Mouse (Mus musculus) cerebral cortex, adult 2 months (tissue): Measurements from ENCODE around the gene Frem1.

Experiments
- WGBS: fragments of 180-500 bp; shearing (Covaris S2); methylation state at CpG from one replicate; pipeline ENCODE4 v1.1.7; 2018; 5-methylcytosine and 5-hydroxymethylcytosine counted together

Frem1 gene

DNA sequence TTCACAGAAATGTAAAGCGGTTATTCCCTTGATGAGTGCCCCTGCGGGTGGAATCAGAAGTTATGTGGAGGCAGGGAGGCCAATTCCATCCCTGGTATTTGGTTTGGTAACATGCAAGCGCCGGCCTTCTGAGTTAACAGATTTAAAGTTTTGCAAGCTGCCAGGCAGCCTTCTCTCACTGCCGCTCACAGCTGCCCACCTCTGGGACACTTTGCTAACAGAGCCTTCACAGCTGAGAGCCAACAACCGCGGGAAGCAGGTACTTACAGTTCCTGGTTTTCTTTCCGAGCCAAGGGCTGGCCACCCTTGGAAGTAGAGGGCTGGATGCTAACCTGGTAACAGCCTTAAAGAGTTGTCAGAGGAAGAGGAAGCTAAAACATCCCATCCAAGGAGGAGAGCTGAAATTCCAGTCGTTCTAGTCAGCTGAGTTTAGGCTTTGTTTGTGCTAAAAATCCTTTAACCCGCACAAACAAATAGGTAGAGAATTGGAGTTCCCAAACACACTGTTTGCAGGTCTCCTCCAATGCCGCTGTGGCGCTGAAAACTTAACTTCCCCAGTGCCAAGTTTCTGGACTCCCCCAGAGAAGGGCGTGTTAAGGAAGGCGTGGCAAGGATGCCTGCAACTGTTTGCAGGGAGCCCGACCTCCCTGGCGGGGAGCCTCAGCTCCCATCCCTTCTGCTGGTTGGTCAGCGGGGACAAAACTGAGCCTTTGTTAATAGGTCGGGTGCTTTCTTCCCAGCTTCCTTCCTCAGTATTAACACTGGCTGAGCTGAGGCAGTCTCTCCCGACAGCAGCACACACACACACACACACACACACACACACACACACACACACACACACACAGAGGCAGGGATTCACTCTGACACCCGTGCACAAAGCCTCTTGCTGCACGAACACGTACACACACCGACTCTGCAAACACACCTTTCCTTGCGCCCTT, at the start of gene Frem1:
Gene Frem1, minus strand, starts transcription at position 706 of the 944 bp plus-strand sequence.
- WGBS: 25% methylated on average over 24 of the region's 24 CpGs

DNA sequence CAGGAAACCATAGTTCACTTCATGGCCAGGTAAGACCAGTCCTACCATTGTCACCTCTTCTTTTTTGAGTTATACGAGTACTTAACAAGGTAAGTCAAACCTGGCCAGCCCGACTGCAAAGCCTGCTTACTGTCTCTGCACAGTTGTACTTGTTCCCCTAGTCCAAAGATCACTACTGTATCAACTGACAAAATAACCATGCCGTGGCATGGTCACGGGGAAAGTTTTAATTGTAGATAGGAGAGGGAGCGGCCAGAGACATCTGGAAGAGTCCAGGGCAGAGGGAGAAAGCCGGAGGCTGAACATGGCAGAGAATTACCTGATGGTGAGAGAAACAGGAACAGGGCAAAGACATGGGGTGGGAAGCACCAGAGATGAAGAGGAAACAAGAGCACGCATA, 46.9 kb upstream of the Frem1 start:
- WGBS: 93% methylated on average over 7 of the region's 7 CpGs

DNA sequence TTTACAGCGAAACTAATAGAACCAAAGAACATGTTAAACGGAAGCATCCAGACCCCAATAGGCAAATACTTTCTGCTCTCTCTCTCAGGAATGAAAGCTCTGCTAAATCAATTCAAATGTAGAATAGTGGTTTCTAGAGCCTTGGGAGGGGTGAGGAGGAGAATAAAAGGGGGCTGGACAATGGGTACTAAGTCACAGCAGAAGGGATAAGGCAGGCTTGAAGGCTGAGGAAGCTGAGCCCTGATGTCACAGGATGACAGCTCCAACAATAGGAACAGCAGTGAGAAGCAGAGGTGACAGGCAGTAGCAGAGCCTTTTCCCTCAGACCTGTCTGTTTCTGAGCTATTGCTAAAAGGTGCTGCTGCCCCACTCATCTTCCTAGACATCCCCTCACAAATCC, 41.8 kb upstream of the Frem1 start:
- 85% methylated on average over 2 of the region's 2 CpGs for WGBS

DNA sequence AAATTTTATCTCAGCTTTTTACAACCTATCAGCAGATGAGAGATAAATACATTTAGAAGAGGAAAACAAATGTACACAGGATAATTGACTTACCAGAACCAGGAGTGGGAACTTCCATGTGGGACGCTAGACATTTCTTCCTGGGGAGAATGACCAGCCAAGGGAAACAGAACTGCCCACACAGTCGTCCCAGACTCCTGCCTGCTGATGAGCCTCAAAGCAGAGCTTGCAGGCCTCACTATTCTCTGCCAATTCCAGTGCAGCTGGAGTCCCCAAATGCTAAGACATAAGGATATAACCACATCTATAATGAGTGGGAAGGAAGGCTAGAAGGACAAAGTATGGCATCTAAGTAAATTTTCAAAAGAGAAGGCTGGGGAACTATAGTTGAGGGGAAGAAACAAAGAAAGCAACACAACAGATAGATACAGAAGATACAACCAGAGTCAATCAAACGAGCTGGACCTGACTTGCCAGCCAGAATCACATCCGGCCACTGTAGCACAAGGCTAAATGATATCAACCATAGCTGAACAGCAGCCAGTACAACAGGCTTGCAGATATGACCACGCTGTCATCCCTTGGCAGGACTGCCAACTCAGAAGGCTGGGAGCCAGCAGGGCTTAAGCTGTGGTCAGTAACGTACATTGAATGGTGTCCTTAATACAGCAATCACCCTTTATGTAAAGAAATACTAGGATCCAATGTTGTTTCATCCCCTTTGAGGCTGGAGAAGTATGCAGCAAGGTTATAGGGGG, 38.7 kb upstream of the Frem1 start:
- WGBS: 50% methylated on average over 6 of the region's 6 CpGs

DNA sequence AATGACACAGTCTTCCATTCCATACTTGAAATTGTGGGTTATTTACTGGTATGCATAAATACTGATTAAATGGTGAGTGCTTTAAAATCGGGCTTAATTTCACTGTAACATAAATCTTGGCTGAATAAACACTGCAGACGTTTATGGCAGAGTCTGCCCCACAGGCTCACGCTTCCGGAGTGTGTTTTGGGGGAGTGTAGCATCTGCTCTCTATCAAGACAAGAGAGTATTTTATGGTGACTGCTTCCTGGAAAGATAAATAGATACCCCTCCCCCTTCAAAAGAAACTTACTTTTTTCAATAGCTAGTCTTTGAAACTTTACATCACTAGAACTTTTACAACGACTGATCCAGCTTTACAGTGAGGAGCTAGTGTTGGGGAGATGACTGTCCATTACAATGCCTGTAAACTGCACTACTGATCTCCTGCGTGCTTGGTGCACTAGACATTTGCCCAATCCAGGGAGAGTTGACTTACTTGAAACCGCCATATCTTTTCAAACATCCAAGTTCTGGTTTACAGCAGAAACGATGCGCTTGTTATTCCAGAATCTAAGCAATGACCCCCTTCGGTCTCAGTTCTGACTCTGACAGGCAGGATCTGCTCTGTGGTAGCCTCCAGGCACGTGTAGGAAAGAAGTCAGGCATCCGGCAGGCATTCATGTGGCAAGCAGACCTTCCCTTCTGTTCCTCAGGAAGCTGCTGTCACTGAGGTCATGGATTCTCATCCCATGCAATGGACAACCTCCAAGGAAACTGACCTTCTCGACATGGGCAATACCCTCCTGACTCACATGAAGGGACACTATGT, 28.4 kb upstream of the Frem1 start:
- WGBS: 61% methylated on average over 13 of the region's 13 CpGs

DNA sequence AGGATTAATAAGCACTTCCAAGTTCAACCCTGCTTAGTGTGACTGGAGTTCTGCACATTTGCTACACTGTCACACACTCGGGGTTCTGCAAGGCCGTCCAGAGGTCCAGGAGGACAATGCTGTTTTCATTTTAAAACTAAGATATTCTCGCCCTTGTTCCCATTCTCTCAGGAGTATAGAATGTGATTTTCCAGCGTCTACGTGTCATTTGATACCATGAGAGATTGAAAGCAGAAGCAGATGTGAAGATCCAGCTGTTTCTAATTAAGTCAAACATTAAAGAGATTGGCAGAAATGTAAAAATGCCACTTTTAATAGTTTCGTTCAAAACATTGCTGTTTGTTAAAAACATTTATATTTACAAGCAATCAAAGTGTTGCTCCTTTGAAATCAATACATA, 12.1 kb upstream of the Frem1 start:
- 81% methylated on average over 6 of the region's 6 CpGs for WGBS

DNA sequence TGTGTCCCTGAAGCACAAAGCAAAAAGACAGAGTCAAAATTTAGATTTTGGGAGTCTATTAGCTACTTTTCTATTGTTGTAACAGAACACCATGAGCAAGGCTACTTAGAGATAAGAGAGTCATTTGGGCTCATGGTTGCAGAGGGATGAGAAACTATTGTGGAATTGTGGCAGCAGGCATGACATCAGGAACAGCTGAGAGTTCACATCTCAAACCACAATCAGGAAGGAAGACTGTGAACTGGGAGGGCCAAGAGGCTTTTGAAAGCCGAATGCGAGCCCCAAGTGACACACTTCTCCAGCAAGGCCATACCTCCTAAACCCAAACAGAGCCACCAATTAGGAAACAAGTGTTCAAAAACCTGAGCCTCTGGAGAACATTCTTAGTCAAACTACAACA, 9.4 kb upstream of the Frem1 start:
- 82% methylated on average over 2 of the region's 2 CpGs for WGBS

DNA sequence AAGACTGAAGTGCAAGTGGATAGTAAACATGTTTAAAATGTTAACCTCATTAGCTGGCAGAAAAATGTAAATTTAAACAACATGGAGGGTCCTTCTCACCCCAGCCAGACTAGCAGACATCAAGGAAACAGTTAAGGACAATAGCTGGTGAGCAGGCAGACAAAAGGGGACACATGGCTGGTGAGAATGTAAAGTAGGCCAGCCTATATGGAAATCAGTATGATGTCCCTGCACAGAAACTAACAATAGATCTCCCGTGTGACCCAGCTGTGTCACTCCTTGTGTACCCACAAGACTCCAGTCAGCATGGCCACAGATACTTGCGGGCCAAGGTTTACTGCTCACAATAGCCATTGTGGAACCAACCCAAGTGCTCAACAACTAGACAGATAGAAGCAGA, 6.5 kb upstream of the Frem1 start:
- 42% methylated on average over 2 of the region's 2 CpGs for WGBS

DNA sequence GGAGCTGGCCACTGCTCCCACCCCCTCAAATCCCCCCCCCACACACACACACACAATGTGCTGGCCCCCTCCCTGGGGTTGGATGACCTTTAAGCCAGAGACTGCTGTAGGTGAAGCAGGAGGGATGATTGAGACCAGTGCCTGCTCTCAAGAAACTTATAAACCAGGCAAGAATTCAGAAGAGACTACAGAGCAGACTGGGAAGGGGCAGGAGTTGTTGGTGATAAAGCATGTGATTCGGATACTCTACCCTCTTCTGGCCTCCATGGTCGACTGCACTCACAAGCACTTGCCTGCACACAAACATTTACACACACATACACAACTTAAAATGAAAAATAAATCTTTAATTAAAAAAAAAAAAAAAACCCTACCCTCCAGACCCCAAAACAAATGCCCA, 6.0 kb upstream of the Frem1 start:
- 72% methylated on average over 2 of the region's 2 CpGs for WGBS

DNA sequence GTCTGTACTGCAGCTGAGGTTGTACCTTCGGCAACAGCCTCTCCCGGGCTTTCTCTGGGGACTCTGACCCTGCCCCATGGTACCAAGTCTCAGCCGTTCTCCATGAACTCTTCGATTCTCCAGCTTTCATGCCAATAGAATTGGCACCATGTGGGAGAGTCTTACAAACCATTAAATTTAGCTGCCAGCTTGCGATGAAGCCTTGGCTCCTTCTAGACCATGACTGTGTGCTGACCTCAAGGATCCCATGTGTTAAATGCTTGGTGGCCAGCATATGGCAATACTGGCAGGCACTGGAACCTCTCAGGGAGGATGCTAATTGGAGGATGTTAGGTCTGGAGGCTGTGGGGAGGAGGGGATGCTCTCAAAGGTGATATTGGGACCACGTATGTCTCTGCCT, 4.4 kb upstream of the Frem1 start:
- WGBS: 89% methylated on average over 6 of the region's 6 CpGs

DNA sequence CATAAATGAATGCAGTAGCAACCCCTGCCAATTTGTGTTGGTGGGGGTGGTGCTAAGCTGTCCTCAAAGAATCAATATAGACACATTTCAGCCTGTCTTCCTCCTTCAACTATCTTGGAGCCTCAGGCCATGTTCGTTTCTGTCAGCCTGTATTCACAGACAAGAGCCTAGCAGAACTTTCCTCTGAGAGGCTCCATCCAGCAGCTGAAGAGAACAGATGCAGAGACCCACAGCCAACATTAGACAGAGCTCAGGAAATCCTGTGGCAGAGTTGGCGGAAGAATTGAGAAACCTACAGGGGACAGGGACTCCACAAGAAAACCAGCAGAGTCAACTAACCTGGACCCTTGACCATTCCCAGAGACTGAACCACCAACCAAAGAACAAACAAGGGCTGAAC, 3.3 kb upstream of the Frem1 start:
- 70% methylated on average over 2 of the region's 2 CpGs for WGBS

DNA sequence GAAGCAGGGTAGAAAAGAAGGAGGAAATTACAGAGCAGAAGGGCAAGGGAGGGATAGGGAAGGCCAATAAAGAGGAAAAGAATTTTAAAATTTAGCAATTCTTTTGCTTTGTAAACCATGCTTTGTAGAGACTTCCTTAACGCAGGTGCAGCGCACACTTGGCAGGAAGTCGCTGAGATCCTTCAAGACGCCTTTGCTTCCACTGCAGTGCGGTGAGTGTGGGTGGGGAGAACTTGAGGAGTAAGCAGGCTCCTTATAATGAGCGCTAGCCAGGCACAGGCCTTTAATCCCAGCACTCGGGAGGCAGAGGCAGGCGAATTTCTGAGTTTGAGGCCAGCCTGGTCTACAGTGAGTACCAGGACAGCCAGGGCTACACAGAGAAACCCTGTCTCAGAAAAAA, 1.1 kb upstream of the Frem1 start:
- 84% methylated on average over 8 of the region's 8 CpGs for WGBS

DNA sequence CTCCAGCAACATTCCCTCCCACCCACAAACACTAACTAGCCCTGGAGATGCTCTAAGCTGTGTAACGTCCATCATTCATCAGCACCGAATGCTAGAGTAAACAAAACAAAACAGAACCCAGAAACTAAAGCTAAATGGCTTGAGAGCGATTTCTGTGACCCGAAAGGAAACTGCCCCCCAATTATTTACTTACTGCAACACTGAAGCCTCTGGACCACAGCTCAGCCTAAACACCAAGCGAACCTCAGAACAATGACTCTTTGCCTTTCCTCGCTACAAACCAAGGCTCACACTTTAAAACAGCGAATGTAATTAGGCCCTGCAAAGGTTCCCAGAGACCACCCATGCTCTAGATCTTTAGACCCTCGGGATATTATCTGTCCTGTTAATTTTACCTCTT, 963 bp downstream of the Frem1 start:
- WGBS: 51% methylated on average over 8 of the region's 8 CpGs

DNA sequence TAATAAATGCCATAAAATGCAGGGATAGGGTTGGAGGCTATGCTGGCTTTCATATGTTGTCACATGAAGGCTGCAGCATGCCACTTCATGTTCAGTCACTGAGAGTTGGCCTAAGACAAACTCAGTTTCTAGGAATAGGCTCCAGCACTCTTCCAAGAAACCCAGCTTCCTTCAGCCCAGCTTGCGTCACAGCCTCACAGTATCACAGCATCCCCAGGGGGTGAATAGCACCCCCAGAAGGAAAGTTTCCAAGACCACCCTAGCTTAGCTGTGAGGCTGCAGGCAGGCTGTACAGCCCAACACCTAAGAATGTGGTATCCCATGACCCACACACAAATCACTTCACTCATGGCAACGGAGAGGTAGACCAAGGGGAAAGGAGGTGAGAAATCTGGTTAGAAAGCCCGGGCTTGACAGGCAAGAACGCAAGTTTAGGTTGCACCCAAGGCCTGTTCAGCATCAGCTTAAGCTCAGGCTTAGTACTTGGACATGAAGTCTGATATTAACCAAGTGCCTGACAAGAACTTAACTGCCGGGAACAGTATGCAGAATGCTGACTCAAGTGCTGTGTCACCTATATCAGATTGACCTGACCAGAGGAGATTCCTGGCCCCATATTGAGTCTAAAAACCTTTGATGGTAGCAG, 1.9 kb downstream of the Frem1 start:
- WGBS: 90% methylated on average over 5 of the region's 5 CpGs

DNA sequence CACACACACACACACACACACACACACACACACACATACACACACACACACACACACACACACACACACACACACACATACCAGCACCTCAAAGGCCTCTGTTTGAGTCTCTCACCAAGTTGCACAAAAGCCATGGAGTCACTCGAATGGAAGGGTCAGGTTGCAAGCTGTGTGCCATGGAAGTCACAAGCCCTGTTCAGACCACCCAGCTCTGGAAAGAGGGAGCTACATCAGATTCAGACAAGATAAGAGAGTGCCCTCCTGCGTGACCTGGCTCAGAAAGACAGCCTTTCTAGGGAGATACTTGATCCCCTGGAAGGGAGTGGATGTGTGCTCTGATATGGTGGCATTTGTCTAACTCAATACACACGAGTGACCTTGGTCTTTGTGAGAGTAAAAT, 2.9 kb downstream of the Frem1 start:
- WGBS: 88% methylated on average over 3 of the region's 3 CpGs

DNA sequence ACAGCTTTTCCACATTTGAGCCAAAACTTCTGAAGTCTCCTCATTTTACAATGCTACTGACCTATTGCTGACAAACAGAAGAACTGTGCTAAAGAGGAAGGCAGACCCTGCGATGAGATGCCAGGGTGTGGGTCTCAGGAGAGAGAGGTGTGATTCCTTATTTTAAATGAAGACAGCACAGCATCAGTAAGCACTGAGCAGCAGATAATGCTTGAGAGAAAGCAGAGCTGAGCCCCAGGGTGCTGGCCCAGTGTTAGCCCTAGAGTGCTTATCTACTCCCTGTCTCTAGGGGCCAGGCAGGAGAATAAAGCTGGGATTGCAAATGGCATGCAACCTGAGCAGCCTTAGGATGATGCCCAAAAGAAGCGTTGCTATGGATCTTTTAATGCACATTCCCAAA, 3.6 kb downstream of the Frem1 start:
- WGBS: 78% methylated on average over 2 of the region's 2 CpGs

DNA sequence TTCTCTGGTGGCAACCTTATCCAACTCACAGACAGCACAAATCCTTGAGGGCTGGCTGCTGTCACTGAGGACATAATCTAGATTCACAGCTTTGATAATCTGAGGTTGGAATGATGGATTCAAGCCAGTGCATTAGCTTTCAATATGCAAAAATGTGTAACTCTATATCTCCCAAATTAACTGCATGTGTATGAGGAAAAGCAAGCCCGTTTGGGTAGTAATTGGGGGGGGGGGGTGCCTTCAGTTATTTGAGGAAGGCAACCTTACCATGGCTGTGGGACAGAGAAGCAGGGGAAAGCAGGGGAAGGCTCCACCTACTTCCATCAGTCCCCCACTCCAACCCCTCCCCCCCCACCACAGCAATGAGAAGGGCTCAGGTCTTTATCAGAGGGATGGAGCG, 5.3 kb downstream of the Frem1 start:
- WGBS: 74% methylated on average over 2 of the region's 2 CpGs

DNA sequence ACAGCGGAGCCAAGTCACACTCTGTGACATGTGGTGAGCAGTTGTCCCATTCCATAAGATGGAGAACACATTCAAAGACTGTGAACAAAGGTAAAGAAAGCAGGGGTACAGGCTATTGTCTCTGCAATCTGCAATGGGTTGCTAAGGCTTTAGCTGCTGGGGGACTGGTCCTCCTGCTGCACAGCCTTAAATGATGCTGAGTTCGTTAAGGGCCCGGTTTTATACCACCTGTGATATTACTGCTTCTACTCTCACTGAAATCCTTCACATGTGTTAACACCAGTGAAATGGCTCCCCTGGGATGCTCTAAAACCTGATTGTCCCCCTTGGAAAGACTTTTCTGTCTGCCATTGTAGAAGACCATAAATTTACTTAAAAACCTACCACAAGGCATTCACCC, 6.1 kb downstream of the Frem1 start:
- 90% methylated on average over 3 of the region's 3 CpGs for WGBS

DNA sequence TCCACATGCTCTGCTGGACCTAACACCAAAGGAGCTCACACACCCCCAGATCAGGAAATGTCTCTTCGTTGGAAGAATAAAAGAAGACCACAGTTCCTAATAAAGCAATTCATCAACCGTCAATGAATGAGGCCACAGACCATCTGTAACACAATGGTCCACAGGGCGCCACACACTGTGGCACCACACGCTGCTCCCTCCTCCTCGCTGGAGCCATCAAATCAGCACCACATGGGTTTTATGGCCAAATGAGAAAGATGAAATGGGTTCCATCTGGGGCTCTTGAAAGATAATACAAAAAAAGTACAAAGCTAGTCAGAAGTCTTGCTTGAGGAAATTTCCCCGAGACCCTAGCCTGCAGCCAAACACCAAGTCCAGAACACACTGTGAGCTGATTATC, 6.9 kb downstream of the Frem1 start:
- 71% methylated on average over 6 of the region's 6 CpGs for WGBS

DNA sequence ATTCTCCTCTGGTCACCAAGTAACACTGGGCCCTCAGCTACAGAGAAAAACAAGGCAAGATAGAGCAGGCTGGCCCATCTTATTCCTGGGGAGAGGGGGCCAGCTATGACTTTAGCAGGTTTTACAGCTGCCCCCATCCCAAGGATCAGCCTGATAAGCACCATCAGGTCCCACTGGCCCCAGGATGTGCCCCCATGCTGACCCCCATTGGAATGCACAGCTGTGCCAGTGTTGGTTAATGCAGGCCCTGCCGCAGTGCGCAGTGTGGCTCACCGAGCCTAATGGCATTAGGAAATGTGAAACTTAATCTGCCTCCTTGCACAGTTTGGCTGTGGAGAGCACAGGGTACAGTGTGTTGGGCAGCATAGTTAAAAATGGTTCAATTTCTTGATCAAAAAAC, 11.4 kb downstream of the Frem1 start:
- 86% methylated on average over 3 of the region's 3 CpGs for WGBS

DNA sequence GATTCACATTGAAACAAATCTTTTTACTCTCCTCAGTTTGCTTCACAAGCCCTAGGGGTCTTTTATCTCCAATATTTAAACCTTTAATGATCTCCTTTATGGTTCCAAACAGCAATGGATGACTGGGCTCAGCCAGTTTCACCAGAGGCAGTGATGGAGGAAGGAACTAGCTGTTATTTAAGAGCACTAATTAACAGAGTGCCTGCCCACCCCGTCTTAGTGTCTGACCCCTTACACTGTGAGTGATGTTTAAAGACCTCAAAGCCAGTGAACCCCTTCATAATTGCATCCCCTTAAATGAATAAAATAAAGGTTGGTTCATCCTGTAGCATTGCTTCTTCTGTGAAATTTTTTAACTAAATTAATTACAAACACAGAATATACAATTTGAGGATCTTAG, 19.4 kb downstream of the Frem1 start:
- WGBS: 98% methylated on average over 1 of the region's 1 CpGs

DNA sequence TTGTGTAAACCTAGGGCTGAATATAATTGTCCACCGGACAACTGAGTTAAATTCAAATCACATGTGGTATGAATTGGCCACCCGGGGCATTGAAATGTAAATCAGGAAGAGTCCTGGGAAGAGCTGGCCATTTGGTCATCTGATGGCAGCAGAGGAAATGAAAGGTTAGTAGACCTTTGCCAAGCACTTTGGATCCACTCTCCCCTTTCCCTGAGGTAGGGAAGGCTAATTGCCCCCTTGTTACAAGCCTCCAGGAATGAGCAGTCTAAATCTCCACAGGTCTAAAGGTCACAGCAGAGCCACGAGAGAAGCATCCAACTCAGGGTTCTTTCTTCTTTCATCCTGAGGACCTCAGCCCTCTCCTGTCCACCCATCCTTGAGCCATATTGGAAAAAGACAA, 20.5 kb downstream of the Frem1 start:
- 70% methylated on average over 3 of the region's 3 CpGs for WGBS
